Mouse (Mus musculus) adrenal gland, postnatal 36 days (tissue): ENCODE results near the gene Adsl. TPM values are rescaled to one million over a fixed set of nuclear protein-coding genes. Genes with fewer than 3 reads are reported as not detected.

Source experiments
- DNase-seq, 2 experiments: peaks; one replicate each; pipeline ENCODE4 v3.0.0; 2021; ENCODE audit warnings: mixed read lengths in 1 of 2
- total RNA-seq, 2 experiments: library from RNA; stranded (reverse); gene quantifications; 2 replicates each; pipeline ENCODE4 v1.2.3; 2021

Gene Adsl
- total RNA-seq, 2 experiments from 2014 or later, result 39.9 to 42.4 TPM

DNA sequence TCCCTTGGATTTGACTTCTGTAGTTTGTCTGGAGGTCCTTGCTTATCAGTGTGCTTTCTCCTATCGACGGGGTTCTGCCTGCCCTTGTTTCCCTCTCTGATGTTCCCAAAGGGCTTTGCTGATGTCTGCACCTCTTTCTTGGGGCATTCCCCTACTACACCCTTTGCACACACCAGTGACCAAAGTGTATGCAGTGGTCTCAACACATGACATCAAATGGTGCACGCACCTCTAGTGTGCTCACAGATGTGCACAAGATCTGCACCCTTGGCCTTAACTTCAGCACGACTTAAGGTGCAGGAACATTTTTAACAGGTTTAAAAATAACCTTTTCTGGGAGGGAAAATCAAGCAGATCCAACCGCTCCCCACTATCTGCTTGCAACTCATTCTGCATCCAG, 8.9 kb upstream of the Adsl start:
- no peak for DNase-seq

DNA sequence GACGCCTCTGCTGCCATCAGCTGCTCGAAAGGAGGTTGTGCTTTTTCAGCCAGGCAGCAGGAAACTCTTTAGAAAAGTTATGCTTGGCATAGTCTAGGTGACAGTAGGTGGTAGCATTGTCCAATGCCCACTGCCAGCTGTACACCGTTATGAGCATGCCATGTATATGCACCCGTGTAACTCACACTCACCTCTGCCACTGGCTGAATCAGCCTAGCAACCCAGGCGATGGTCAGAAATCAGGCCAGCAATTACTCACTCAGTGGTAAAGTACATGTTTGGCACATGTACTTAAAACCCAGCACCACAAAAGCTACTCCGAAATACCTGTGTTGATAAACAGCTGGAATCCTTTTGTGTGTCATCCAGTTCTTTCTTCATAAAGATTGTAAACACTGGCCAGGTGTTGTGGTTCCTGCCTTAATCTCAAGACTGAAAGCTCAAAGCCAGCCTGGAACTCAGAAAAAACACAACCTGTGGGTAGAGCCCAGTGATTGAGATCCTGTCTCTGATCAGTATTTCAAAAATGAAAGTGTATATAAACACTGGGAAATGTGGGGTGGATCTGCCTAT, 6.7 kb upstream of the Adsl start:
- no peak for DNase-seq

DNA sequence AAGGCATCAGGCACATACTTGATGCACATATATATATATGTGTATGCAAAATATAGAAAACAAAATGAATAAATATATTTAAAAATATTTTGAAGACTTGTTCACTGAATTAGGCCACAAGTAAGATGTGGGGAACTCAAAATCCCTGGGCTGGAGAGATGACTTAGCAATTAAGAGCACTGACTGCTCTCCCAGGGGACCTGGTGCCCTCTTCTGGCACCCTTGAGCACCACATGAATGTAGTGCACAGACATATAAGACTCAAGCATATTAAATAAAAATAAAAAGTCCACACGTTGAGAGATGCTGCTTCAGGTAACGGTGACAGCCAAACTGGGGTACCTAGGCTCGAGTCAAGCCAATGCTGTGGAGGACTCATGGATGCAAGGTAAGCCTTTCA, 2.4 kb upstream of the Adsl start:
- DNase-seq, result peak; percentile 44 to 68

DNA sequence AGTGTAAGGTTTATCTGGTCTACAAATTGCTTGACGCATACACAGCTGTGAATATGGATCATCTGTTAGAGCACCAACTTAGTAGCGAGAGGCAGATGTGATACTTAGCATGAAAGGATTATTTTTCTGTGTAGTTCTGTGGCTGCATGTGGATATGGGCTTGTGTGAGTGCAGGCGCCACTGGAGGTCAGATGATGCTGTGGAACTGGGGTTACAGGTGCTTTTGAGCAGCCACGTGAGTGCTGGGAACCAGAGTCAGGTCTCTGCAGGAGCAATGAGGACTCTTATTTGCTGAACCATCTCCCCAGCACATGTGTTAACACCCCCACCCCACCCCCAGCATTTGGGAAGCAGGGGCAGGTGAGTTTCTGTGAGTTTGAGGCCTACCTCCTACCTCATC, 1.1 kb downstream of the Adsl start:
- DNase-seq, result no peak

DNA sequence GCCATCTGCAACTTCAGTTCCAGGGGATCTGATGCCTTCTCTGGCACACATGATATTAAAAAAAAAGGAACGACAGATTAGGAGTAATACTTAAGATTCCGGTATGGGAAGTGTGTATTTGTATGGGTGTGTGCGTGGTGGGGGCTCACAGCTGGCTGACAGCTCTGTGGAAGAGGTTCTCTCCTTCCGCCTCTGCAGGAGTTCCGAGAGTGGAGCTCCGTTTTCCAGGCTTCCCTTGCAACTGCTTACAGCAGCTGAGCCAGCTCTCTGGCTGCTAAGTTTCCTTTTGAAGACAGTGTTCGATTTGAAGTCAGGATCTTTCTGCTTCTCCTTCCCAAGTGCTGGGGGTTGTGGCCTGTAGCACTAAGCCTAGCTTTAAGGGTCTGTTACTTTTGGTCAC, 1.8 kb downstream of the Adsl start:
- DNase-seq, result no peak

DNA sequence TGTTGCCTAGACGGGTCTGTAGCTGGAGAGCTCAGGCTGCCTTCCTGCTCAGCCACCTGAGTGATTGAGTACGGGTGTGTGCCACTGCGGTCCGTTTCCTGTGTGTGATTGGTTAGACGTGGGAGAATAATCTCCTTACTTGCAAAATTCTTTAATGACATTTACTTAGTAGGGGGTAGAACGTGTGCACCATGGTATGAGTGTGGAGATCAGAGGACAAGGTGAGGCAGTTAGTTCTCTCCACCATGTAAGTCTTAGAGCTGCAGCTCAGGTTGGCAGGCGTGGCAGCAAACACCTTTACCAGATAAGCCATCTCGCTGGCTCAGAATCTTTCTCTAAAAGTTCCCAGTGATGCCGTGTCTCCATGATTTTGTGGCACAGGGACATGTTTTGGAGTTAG, 5.7 kb downstream of the Adsl start:
- DNase-seq, result no peak

DNA sequence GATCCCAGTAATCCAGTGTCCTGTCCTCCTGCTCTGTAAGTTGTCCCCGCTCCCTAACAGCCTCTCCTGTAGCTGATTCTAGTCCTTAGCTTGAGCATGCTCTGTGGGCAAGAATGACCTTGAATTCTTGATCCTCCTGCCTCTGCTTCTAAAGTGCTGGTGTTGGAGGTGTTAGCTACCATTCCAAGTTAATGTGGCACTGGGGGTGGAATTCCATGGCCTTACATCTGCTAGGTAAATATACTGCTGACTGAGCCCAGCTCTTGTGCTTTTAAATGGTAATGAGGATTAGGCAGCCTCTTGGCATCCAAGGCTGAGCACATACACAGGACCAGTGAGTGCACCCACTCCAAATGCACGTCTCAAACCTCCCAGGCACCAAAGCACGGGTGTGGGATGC, 6.6 kb downstream of the Adsl start:
- no peak for DNase-seq

DNA sequence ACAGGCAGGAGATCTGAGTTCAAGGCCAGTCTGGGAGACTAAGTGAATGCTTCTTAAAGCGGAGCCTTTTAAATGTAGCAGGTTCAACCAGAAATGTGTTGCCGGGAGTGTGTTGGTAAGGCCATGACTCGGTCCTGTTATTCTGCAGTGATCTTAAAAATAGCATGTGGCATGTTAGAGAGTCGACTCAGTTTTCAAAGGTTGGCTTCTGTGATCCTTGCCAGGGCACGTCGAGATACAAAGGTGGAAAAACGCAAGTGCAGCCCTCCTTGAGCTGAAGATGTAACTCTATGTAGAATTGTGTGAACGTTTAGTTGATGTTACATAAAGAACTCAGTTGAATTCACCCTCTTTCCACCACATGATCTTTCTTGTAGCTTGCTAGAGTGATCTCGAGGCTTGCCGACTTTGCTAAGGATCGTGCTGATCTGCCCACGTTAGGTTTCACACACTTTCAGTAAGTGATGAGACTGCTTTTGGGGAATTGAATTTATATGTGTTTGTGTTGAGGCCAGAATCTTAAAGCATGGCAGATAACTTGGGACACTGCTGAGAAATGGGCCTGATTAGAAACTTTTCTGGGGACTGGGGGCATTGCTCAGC, 7.6 kb downstream of the Adsl start:
- no peak for DNase-seq

DNA sequence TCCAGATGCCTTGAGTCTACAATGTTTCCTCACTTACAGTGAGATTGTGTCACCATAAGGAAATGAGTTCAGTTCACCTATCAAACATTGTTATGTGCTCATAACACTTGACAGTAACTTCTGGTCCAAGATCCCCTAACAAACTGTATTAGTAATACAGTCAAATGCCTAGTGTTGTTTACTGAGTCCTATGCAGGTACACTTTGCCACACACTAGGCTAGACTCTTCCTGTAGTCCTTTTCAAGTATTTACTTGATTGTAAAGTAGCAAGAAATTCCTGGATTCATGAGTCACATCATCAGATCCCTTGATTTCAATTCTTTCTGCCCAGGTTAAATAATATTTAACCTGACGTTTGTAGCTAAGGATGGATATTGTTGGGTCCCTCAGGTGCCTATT, 21.1 kb downstream of the Adsl start:
- DNase-seq, result no peak

DNA sequence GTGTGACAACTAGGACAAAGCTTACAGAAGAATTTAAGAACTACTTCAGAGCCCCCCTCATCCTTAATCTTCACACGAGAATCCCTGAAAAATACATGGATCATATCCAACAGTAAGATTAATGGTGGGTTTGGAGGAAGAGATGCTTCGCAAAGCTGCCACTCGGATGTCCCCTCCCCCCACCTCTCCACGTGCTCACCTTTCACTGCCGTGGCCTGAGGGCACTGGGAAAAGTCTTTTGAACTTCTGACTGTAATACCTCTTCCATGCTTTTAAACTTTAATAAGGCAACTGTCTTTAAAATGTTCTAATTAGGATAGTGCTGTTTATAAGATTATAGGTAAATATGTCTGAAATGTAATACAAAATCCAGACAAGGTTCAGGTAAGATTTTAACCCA, 26.0 kb downstream of the Adsl start:
- no peak for DNase-seq

DNA sequence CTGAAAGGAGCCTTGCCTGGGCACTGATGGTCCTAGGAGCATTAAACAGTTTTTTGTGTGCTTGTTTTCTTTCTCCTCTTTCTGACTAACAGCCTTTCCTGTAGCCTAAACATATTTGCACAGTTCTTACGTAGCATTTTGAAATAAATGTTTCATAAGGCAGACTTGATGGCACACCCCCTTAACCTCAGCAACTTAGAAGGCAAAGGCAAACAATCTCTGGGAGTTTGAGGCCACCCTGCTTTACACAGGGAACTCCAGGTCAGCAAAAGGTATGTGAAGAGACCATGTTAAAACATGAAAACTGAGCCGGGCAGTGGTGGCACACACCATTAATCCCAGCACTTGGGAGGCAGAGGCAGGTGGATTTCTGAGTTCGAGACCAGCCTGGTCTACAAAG, 27.4 kb downstream of the Adsl start:
- no peak for DNase-seq

DNA sequence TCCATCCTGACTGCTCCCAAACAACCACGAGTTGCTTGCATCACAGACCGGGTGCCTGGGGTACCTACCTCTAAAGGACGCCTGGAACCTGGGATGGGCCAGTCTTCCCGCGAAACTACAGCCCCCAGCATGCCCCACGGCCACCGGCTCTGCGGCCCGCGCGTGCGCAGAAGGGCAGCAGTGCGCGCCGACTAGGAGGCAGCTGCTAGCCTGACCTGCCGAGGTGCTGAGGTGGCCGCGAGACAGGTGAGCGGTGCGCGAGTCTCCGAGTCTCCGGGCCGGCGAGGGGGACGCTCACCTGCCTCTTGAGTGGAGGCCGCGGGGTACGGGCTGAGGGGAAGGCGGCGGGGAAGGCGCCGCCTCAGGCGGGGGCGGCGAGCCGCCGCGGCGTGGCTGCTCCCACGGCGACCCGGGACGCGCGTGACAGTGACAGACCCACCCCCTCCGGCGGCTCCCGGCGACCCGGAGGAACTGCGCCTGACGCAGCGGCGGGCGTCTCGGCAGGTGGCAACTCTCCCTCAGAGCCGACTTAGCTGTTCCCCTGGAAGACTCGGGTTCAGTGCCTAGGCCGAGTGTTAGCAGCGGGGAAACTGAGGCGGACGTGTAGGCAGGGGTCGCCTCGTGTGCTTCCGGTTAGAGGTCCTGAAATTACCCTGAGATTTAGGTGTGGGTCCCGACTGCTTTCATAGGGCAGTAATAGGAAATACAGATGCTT, 29.5 kb downstream of the Adsl start, which contains the start of gene Sgsm3:
Gene Sgsm3, plus strand, starts transcription at position 146 of the 715 bp plus-strand sequence.
- peak; percentile 91 to 93 for DNase-seq

DNA sequence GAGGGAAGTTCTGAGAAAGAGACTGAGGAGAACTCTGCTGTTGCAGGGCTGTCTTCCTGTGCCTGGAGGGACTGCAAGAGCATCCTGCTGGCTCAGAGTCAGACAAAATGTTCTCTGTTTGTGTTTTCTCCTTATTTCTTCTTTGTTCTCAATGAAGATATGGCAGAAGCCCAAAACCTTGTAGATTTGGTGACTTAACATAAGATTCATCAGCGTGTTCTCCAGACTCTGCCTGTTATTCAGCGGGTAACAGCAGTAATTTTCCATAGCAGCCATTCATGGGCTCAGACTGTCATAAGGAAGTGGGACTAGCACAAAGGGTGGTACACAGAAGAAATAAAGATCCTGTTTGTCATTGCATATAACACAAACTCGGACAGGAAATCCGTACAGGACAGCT, 31.3 kb downstream of the Adsl start:
- no peak for DNase-seq

DNA sequence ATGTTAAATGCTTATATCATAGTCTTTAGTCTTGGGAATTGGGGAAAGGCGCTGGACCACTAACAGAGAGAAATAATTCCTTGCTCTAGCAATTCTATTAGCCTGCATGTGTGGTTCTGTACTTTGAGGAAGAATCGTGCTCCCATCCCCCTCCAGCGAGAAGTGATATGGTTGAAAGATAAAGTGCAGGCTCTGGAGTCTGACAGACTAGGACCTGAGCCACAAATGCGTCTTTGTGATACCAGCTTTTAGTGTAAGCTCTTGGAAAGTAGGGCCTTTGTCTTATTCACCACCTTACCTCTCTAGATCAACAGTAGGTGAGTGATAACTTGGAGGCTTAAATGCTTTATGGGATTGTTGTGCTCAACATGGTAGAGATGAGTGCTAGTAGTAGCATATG, 32.9 kb downstream of the Adsl start:
- no peak for DNase-seq

DNA sequence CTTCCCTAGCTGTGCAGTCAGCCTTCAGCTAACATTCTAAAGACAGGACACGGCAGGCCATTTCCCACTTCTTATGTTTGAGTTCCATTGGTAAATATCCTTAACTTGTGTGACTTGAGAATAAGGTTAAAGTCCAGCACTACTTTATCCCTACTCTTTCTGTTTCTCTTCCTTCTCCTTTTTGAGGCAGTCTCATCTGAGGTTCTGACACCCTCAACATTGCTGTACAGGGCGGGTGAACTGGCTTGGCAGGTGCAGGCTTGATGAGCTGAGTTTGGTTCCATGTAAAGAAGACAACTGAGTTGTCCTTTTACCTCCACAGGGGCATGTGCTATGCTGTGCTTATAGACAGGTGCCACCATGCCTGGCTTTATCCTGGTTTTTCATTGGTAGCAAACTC, 35.0 kb downstream of the Adsl start:
- DNase-seq, result no peak

DNA sequence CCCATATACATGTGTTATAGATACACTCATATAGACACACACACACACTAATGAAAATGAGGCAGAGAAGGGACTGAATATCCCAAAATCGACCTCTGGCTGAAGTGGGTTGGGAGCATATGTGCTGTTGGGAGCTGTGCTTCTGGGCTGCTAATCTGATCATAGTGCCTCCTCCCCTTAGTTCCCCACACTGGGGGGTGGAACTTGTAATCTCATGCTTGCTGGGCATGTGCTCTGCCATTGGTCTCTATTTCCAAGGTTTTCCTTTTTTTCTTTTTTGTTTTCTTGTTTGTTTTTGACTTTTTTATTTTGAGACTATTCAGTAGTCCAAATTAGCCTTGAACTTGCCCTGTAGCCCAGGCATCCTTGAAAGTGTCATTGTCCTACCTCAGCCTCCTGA, 40.0 kb downstream of the Adsl start:
- DNase-seq, result no peak

DNA sequence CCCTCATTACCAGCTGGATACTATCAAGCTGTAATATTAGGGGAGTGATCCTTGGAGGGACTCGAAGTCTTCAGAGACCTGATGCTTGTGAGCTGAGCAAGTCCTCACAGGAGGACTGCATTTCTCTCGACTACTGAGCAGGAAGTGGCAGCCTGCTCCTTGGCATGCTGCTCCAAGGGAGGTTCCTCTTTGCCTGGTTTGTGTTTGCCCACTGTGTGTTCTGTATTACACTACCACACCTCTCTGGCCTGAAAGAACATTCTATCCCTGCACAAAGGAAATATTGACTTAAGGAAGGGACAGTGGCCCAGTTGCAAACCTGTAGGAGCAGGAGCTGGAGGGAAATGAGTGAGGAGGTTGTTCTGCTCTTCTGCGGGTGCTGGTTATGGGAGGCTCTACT, 41.4 kb downstream of the Adsl start:
- no peak for DNase-seq

DNA sequence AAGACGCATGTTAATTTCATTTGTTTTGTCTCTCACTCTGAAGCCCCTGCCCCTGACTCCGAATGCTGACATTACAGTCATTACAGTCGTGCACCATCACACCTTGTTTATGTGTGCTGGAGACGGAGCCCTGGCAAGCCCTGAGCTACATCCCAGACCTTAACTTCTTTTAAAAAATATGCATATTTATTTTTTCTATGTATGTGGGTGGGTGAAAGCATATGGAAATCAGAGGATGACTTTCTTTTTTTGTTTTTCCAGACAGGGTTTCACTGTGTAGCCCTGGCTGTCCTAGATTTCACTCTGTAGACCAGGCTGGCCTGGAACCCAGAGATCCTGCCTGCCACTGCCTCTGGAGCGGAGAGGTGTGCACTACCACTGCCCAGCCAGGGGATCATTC, 46.7 kb downstream of the Adsl start:
- no peak for DNase-seq

DNA sequence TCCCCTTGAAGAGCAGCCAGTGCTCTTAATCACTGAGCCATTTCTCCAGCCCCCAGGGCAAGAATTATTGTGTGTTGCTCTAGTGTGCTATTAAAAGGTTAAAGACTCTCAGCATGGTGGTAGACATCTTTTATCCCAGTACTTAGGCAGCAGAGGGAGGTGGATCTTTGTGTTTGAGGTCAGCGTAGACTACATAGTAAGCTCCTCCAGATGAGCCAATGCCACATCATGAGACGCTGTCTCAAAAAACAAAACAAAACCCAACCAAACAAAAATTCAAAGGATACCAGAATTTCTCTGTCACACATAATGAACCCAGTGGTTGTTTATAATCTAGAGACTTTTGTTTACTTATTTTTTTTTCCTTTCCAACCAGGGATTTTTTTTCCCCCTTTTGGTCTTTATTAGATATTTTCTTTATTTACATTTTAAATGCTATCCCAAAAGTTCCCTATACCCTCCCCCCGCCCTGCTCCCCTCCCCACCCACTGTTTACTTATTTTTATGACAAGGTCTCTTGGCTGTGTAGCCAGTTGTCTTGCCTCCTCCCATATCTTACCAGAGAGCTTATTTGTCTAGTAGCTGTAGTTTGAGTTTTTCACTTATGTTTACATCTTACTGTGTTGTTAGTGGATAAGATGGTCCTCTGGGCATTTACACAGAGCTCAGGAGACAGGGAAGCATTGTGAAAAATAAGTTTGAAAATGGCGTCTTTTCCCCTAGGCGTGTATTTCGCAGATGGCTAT, 48.0 kb downstream of the Adsl start:
- DNase-seq, result no peak

DNA sequence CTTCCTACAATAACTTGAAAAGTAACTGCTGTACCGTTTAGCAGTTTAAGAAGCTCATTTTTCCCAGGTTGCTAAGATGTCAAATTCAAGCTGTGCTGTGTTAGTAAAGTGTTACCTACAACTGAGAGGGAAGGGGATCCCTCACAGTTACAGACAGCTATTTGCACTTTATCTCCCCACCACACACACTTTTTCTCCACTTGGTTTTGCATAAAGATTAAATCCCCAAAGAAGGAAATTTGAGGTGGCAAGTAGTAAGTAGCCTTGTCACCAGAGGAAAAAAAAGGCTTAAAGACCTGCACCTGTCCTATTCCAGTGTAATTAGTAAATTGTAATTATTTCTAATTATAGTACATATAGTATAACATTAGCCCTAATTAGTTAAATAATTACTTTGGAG, 48.8 kb downstream of the Adsl start:
- DNase-seq, result no peak

DNA sequence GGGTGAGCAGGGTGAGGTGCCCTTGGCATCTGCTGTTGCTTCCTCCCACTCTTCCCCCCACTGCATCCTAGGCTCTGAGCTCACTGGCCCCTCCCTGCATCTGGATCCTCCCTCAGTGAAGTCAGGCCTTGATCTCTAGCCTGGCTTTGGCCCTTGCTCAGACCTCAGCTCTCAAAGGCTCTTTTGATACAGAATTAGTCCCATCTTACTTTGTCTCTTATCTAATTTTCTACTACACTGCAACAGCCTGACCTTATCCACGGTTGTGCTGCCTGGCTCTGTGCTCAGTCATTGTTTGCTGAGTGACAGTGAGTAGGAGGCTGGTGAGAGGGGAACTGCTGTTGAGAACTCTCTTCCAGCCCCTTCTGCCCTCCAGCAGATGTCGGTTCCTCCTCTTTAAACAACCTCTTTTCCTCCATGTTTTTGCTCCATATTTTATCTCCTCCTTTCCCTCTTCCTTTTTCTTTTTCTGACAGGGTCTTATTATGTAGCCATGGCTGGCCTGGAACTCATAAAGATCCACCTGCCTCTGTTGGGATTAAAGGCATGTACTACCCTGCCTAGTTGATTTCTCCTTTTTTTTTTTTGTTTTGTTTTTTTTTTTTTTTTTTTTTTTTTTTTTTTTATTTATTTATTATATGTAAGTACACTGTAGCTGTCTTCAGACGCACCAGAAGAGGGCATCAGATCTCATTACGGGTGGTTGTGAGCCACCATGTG, 52.3 kb downstream of the Adsl start:
- no peak for DNase-seq

DNA sequence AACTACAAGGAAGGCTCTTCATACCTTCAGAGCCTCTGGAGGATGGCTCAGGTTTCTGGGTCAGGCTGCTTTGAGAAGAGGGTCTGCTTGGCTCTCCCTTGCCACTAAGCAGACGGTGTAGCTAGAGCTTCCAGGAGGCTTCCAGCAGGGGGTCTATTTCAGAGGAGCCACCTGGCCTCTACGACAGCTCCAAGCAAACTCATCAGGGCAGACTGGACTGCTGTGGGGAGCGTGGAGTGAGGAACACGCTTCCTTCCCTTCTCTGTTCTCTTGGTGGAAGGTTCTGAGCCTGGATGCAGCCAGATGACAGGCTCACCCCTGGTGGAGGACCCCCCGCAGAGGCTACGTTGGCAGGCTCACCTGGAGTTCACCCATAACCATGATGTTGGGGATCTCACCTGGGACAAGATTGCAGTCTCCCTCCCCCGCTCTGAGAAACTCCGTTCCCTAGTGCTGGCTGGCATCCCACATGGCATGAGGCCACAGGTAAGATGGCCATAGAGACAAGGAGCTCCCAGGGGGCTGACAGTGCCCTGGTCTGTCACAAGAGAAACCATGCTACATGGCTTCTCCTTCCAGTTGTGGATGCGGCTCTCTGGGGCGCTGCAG, 57.9 kb downstream of the Adsl start:
- DNase-seq, result no peak
